Mouse (Mus musculus) heart, embryonic 10.5 days (tissue): ENCODE results near the gene Zbtb7a. TPM values are rescaled to one million over a fixed set of nuclear protein-coding genes. Genes with fewer than 3 reads are reported as not detected.

Source experiments
- DNase-seq: peaks from one replicate; pipeline ENCODE4 v3.0.0-alpha.2; 2017; ENCODE audit warnings: low spot score
- H3K27ac ChIP-seq: fragments of 300-500 bp; sonication (generic); 2 replicates; pipeline ENCODE4 v1.5.1; 2016; ENCODE audit warnings: mild to moderate bottlenecking
- H3K27me3 ChIP-seq: fragments of 300-500 bp; sonication (generic); 2 replicates; pipeline ENCODE4 v1.6.1; 2016; ENCODE audit warnings: mild to moderate bottlenecking; ENCODE audit not compliant: poor library complexity, insufficient read depth, severe bottlenecking
- H3K36me3 ChIP-seq: fragments of 300-500 bp; sonication (generic); 2 replicates; pipeline ENCODE4 v1.6.1; 2016; ENCODE audit warnings: mild to moderate bottlenecking, moderate library complexity
- H3K4me1 ChIP-seq: fragments of 300-500 bp; sonication (generic); 2 replicates; pipeline ENCODE4 v1.6.1; 2016; ENCODE audit warnings: mild to moderate bottlenecking
- H3K4me3 ChIP-seq: fragments of 300-500 bp; sonication (generic); 2 replicates; pipeline ENCODE4 v1.5.1; 2016; ENCODE audit warnings: mild to moderate bottlenecking, moderate library complexity
- H3K9me3 ChIP-seq: fragments of 300-500 bp; sonication (generic); 2 replicates; pipeline ENCODE4 v1.6.1; 2016; ENCODE audit warnings: mild to moderate bottlenecking, moderate library complexity
- whole genome bisulfite sequencing: fragments of 180-500 bp; shearing (Covaris S2); methylation state at CpG from one replicate; pipeline ENCODE4 v1.1.7; 2016; 5-methylcytosine and 5-hydroxymethylcytosine counted together
- microRNA-seq: library from miRNA; unstranded; fragments of <30 nt; microRNA quantifications from one replicate; pipeline ENCODE4, GENCODE M21; 2017
- polyA plus RNA-seq: library from polyadenylated mRNA; unstranded; fragments of >200 nt; fragmentation: Nextera tagmentation; extraction: Ambion mirVana; gene quantifications from 2 replicates; pipeline ENCODE4 v1.2.1, GENCODE M21; 2016

Zbtb7a gene
- polyA plus RNA-seq, 1 experiment from 2014 or later, result 17.6 TPM

DNA sequence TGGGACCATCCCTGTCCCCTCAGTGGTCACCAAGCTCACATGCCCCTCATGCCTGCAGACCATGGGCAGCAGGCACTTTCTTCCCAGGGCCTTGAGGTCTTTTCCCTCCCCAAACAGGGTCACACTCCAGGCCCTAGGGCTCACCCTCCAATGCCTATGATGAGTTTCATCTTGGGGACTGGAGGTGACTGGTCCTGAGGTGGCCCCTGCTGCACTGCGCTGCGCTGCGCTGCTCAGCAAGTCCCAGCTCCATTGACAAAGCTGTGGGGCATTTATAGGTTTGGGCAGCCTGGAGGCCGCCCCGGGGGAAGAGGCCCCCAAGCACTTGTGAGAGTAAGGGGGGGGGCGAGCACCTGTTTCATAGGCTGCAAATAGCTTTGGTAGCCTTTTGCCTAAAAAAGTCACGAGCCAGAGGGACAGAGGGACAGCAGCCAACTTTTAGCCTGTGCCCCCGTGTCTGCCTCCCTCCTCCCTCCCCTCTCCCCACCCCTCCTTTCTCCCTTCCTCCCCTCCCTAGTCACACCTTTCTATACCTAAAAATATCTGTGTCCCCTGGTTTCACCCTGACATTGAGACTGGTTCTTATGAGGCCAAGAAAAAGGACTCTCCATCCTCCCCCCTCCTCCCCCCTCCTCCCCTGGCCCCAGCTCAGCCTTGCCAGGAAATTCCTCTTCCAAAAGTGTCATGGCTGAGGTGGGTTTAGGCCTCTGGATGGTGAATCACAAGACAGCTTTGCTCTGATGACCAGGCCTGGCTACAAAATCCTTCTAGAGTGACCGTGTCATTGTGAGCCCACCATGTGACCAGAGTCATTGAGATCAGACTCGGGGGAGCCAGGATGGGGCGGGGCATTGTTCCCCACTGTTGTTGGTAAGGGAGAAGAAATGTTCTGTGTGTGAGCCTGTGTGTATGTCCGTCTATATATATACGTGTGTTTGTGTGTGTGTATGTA is 67.1 kb downstream of the Zbtb7a start, which contains the start of gene Nmrk2:
TSS of gene Nmrk2 (minus strand) at position 245 of the 952 bp plus-strand sequence.
- peak within 1 kb of the TSS; percentile 33 for H3K4me3 ChIP-seq
- H3K27me3 ChIP-seq, result peaks cover 12% of the 10 kb centered on the region; the same call in 1 of the 2 replicates
- WGBS, result 49% methylated on average over 13 of the region's 13 CpGs
- H3K36me3 ChIP-seq, result no peaks in the 10 kb centered on the region
- H3K27ac ChIP-seq, result peak within 1 kb of the TSS; percentile 60
- peaks cover 67% of the 10 kb centered on the region for H3K4me1 ChIP-seq
- no peak for DNase-seq
- no peaks in the 10 kb centered on the region for H3K9me3 ChIP-seq

Small RNA genes within 50 kb of the gene (microRNA-seq; reads per million reads assigned to microRNA genes)
- gene Mir5615-1 (not detected), gene Mir5615-2 (not detected)

Other genes with a start within 250 kb of the Zbtb7a start
- 348 and 363 TPM in 2 replicates for gene Timm13, start 234.3 kb upstream of the Zbtb7a start, polyA plus RNA-seq
- gene Lmnb2, start 217.0 kb upstream of the Zbtb7a start, polyA plus RNA-seq, result 39.7 and 47.3 TPM in 2 replicates
- gene Gadd45b, start 205.1 kb upstream of the Zbtb7a start, polyA plus RNA-seq, result 17.1 and 20.1 TPM in 2 replicates
- 1.5 and 2.1 TPM in 2 replicates for gene Gng7, start 120.3 kb upstream of the Zbtb7a start, polyA plus RNA-seq
- gene Diras1, start 109.6 kb upstream of the Zbtb7a start, polyA plus RNA-seq, result 0.08 and 0.11 TPM in 2 replicates
- 8.9 and 10.7 TPM in 2 replicates for gene Slc39a3, start 97.8 kb upstream of the Zbtb7a start, polyA plus RNA-seq
- 197 and 226 TPM in 2 replicates for gene Sgta, start 75.0 kb upstream of the Zbtb7a start, polyA plus RNA-seq
- 58.0 and 73.9 TPM in 2 replicates for gene Thop1, start 65.2 kb upstream of the Zbtb7a start, polyA plus RNA-seq
- gene Creb3l3, start 36.3 kb upstream of the Zbtb7a start, polyA plus RNA-seq, result 0.43 and 2.4 TPM in 2 replicates
- gene Map2k2, start 29.3 kb upstream of the Zbtb7a start, polyA plus RNA-seq, result 173 and 196 TPM in 2 replicates
- 53.5 and 62.2 TPM in 2 replicates for gene Pias4, start 32.7 kb downstream of the Zbtb7a start, polyA plus RNA-seq
- gene Eef2, start 41.4 kb downstream of the Zbtb7a start, polyA plus RNA-seq, result 447 and 460 TPM in 2 replicates
- gene Dapk3, start 47.8 kb downstream of the Zbtb7a start, polyA plus RNA-seq, result 56.3 and 78.7 TPM in 2 replicates
- not detected in 2 replicates for gene 4930442H23Rik, start 48.6 kb downstream of the Zbtb7a start, polyA plus RNA-seq
- gene Nmrk2, start 66.8 kb downstream of the Zbtb7a start, polyA plus RNA-seq, result 2.7 and 3.8 TPM in 2 replicates
- 0.28 and 0.37 TPM in 2 replicates for gene Atcay, start 95.6 kb downstream of the Zbtb7a start, polyA plus RNA-seq
- gene Zfr2, start 97.9 kb downstream of the Zbtb7a start, polyA plus RNA-seq, result 4.9 and 5.6 TPM in 2 replicates
- gene Matk, start 117.7 kb downstream of the Zbtb7a start, polyA plus RNA-seq, result 1.2 and 2.2 TPM in 2 replicates
- 284 and 285 TPM in 2 replicates for gene Mrpl54, start 131.7 kb downstream of the Zbtb7a start, polyA plus RNA-seq
- 56.5 and 57.0 TPM in 2 replicates for gene Apba3, start 131.7 kb downstream of the Zbtb7a start, polyA plus RNA-seq
- 1.8 and 4.4 TPM in 2 replicates for gene Tjp3, start 156.4 kb downstream of the Zbtb7a start, polyA plus RNA-seq
- 42.6 and 55.9 TPM in 2 replicates for gene Pip5k1c, start 157.7 kb downstream of the Zbtb7a start, polyA plus RNA-seq
- gene Cactin, start 185.9 kb downstream of the Zbtb7a start, polyA plus RNA-seq, result 37.2 and 51.6 TPM in 2 replicates
- 10.8 and 15.6 TPM in 2 replicates for gene Tbxa2r, start 193.5 kb downstream of the Zbtb7a start, polyA plus RNA-seq
- gene Gipc3, start 208.0 kb downstream of the Zbtb7a start, polyA plus RNA-seq, result not detected in 2 replicates
- 100 and 109 TPM in 2 replicates for gene Hmg20b, start 215.3 kb downstream of the Zbtb7a start, polyA plus RNA-seq
- gene Mfsd12, start 222.3 kb downstream of the Zbtb7a start, polyA plus RNA-seq, result 10.3 and 12.8 TPM in 2 replicates
- 1.1 and 1.4 TPM in 2 replicates for gene 4930404N11Rik, start 230.6 kb downstream of the Zbtb7a start, polyA plus RNA-seq
- gene Fzr1, start 243.3 kb downstream of the Zbtb7a start, polyA plus RNA-seq, result 105 and 117 TPM in 2 replicates
- 100 and 105 TPM in 2 replicates for gene Dohh, start 249.2 kb downstream of the Zbtb7a start, polyA plus RNA-seq
- 2.2 and 3.1 TPM in 2 replicates for gene Gm48551, start 249.2 kb downstream of the Zbtb7a start, polyA plus RNA-seq